Mouse (Mus musculus) hindbrain, embryonic 12.5 days (tissue): ENCODE results near the gene Akt2. TPM values are rescaled to one million over a fixed set of nuclear protein-coding genes. Genes with fewer than 3 reads are reported as not detected.
A peak's percentile ranks its signal among the peaks of the same experiment; 100 is the strongest.
"Not testable (repeated sequence)": the region's sequence is repeated elsewhere in the genome, so short reads cannot be mapped to it uniquely, and the experiment has no call there.

Source experiments
- ATAC-seq: fragments of 200-750 bp; cut with Nextera tagmentation; 2 replicates; pipeline ENCODE4 v1.8.0; 2017; ENCODE audit warnings: moderate TSS enrichment; ENCODE audit not compliant: low FRiP score
- H3K27ac ChIP-seq: fragments of 300-500 bp; sonication (generic); 2 replicates; pipeline ENCODE4 v1.5.1; 2016; ENCODE audit warnings: mild to moderate bottlenecking
- H3K27me3 ChIP-seq: fragments of 300-500 bp; sonication (generic); 2 replicates; pipeline ENCODE4 v1.6.1; 2016; ENCODE audit warnings: mild to moderate bottlenecking
- H3K36me3 ChIP-seq: fragments of 300-500 bp; sonication (generic); 2 replicates; pipeline ENCODE4 v1.6.1; 2016; ENCODE audit warnings: mild to moderate bottlenecking
- H3K4me1 ChIP-seq: fragments of 300-500 bp; sonication (generic); 2 replicates; pipeline ENCODE4 v1.6.1; 2016
- H3K4me2 ChIP-seq: fragments of 300-500 bp; sonication (generic); replicated peaks from 2 replicates; pipeline ENCODE4 v1.6.1; 2016; ENCODE audit warnings: mild to moderate bottlenecking
- H3K4me3 ChIP-seq: fragments of 300-500 bp; sonication (generic); 2 replicates; pipeline ENCODE4 v1.5.1; 2016; ENCODE audit warnings: mild to moderate bottlenecking
- H3K9ac ChIP-seq: fragments of 300-500 bp; sonication (generic); 2 replicates; pipeline ENCODE4 v1.6.1; 2016; ENCODE audit warnings: mild to moderate bottlenecking, moderate library complexity
- H3K9me3 ChIP-seq: fragments of 300-500 bp; sonication (generic); replicated peaks from 2 replicates; pipeline ENCODE4 v1.6.1; 2016; ENCODE audit warnings: mild to moderate bottlenecking
- WGBS: fragments of 180-500 bp; shearing (Covaris S2); methylation state at CpG from one replicate; pipeline ENCODE4 v1.1.7; 2016; 5-methylcytosine and 5-hydroxymethylcytosine counted together
- polyA plus RNA-seq: library from polyadenylated mRNA; unstranded; fragments of >200 nt; fragmentation: Nextera tagmentation; extraction: Ambion mirVana; gene quantifications from 2 replicates; pipeline ENCODE4 v1.2.1, GENCODE M21; 2016

Akt2 gene
- polyA plus RNA-seq, 1 experiment from 2014 or later, result 90.5 TPM

- not testable (repeated sequence) for ATAC-seq, H3K9ac ChIP-seq, H3K9me3 ChIP-seq, H3K27ac ChIP-seq, H3K4me3 ChIP-seq, H3K4me1 ChIP-seq, H3K4me2 ChIP-seq, H3K27me3 ChIP-seq
- peaks cover 69% of the 10 kb centered on the region for H3K36me3 ChIP-seq
- 92% methylated on average over 7 of the region's 7 CpGs for WGBS
Observed at GRCm38 (mm10) chr7:27628816-27629215, 37.5 kb downstream of the Akt2 start.

- H3K9ac ChIP-seq, result no peak overlapping the region
- H3K27ac ChIP-seq, result no peak overlapping the region
- 96% methylated on average over 4 of the region's 4 CpGs for WGBS
- H3K36me3 ChIP-seq, result peaks cover 74% of the 10 kb centered on the region
- H3K4me3 ChIP-seq, result no peak overlapping the region
- no peak for ATAC-seq
- H3K27me3 ChIP-seq, result no peaks in the 10 kb centered on the region
- H3K4me1 ChIP-seq, result no peaks in the 10 kb centered on the region
- H3K4me2 ChIP-seq, result no peak overlapping the region
- H3K9me3 ChIP-seq, result no peaks in the 10 kb centered on the region
Observed at GRCm38 (mm10) chr7:27631439-27631838, 40.1 kb downstream of the Akt2 start.

- WGBS, result 99% methylated on average over 6 of the region's 6 CpGs
- Histone ChIP-seq H3K4me2 (no peak overlapping the region), H3K36me3 (peaks cover 80% of the 10 kb centered on the region), H3K9me3 (no peaks in the 10 kb centered on the region), H3K27me3 (no peaks in the 10 kb centered on the region), H3K4me1 (no peaks in the 10 kb centered on the region), H3K4me3 (no peak overlapping the region), H3K27ac (no peak overlapping the region), H3K9ac (no peak overlapping the region)
- ATAC-seq, result no peak
Observed at GRCm38 (mm10) chr7:27633166-27633565, 41.8 kb downstream of the Akt2 start.

GRCm38 (mm10) chr7:27634691-27635090, 43.3 kb downstream of the Akt2 start:
- H3K9ac ChIP-seq, result no peak overlapping the region
- H3K27ac ChIP-seq, result no peak overlapping the region
- 97% methylated on average over 6 of the region's 6 CpGs for WGBS
- ATAC-seq, result no peak
- H3K36me3 ChIP-seq, result peaks cover 65% of the 10 kb centered on the region
- H3K4me3 ChIP-seq, result no peak overlapping the region
- H3K9me3 ChIP-seq, result no peaks in the 10 kb centered on the region
- no peaks in the 10 kb centered on the region for H3K4me1 ChIP-seq
- no peak overlapping the region for H3K4me2 ChIP-seq
- H3K27me3 ChIP-seq, result no peaks in the 10 kb centered on the region

- H3K4me3 ChIP-seq, H3K9ac ChIP-seq, H3K4me2 ChIP-seq, ATAC-seq, H3K27me3 ChIP-seq, H3K27ac ChIP-seq, H3K9me3 ChIP-seq, H3K4me1 ChIP-seq: not testable (repeated sequence)
- WGBS, result 97% methylated on average over 2 of the region's 2 CpGs
- peaks cover 62% of the 10 kb centered on the region for H3K36me3 ChIP-seq
Observed at GRCm38 (mm10) chr7:27635094-27635493, 43.7 kb downstream of the Akt2 start.

GRCm38 (mm10) chr7:27644471-27644870, 53.1 kb downstream of the Akt2 start:
- 53% methylated on average over 1 of the region's 1 CpGs for WGBS
- no peak overlapping the region for H3K9ac ChIP-seq
- H3K9me3 ChIP-seq, result no peaks in the 10 kb centered on the region

GRCm38 (mm10) chr7:27646516-27646915, 55.2 kb downstream of the Akt2 start:
- ATAC-seq, result no peak
- Histone ChIP-seq H3K4me1 (no peaks in the 10 kb centered on the region), H3K9ac (no peak overlapping the region), H3K27ac (no peak overlapping the region), H3K36me3 (no peaks in the 10 kb centered on the region), H3K4me2 (no peak overlapping the region), H3K27me3 (no peaks in the 10 kb centered on the region), H3K4me3 (no peak overlapping the region), H3K9me3 (no peaks in the 10 kb centered on the region)
- 87% methylated on average over 7 of the region's 7 CpGs for WGBS

More at GRCm38 (mm10) chr7:27644471-27644870, 53.1 kb downstream of the Akt2 start:
- Histone ChIP-seq H3K27ac (no peak overlapping the region), H3K36me3 (no peaks in the 10 kb centered on the region), H3K4me1 (no peaks in the 10 kb centered on the region), H3K27me3 (no peaks in the 10 kb centered on the region), H3K4me3 (no peak overlapping the region), H3K4me2 (no peak overlapping the region)
- ATAC-seq, result no peak

GRCm38 (mm10) chr7:27647281-27648002, 56.1 kb downstream of the Akt2 start:
- H3K4me1 ChIP-seq, result no peaks in the 10 kb centered on the region
- WGBS, result 90% methylated on average over 6 of the region's 6 CpGs
- no peak overlapping the region for H3K4me3 ChIP-seq
- no peak overlapping the region for H3K4me2 ChIP-seq
- peaks cover 4% of the 10 kb centered on the region for H3K27me3 ChIP-seq
- no peaks in the 10 kb centered on the region for H3K36me3 ChIP-seq
- no peak overlapping the region for H3K9ac ChIP-seq
- no peak for ATAC-seq
- H3K27ac ChIP-seq, result no peak overlapping the region
- no peaks in the 10 kb centered on the region for H3K9me3 ChIP-seq

- no peak for ATAC-seq
- 92% methylated on average over 11 of the region's 11 CpGs for whole genome bisulfite sequencing
- Histone ChIP-seq H3K9me3 (no peaks in the 10 kb centered on the region), H3K4me3 (no peak overlapping the region), H3K27me3 (peaks cover 25% of the 10 kb centered on the region), H3K4me2 (no peak overlapping the region), H3K4me1 (peaks cover 9% of the 10 kb centered on the region), H3K27ac (no peak overlapping the region), H3K9ac (no peak overlapping the region), H3K36me3 (no peaks in the 10 kb centered on the region)
Observed at GRCm38 (mm10) chr7:27649723-27650122, 58.4 kb downstream of the Akt2 start.

- H3K36me3 ChIP-seq, result peaks cover 3% of the 10 kb centered on the region; the same call in 1 of the 2 replicates
- H3K9ac ChIP-seq, result no peak overlapping the region
- 0 out of 2 replicates have a peak overlapping the region, but pooled peaks have one; percentile 13 for H3K4me2 ChIP-seq
- H3K4me1 ChIP-seq, result peaks cover 9% of the 10 kb centered on the region
- H3K4me3 ChIP-seq, result no peak overlapping the region
- peaks cover 37% of the 10 kb centered on the region for H3K27me3 ChIP-seq
- H3K27ac ChIP-seq, result no peak overlapping the region
- no peak for ATAC-seq
- no peaks in the 10 kb centered on the region for H3K9me3 ChIP-seq
- WGBS, result 9% methylated on average over 10 of the region's 10 CpGs
Observed at GRCm38 (mm10) chr7:27650949-27651348, 59.6 kb downstream of the Akt2 start.

GRCm38 (mm10) chr7:27653681-27654437, 62.5 kb downstream of the Akt2 start, which contains the start of gene Ttc9b:
Ttc9b (plus strand) TSS chr7:27653915.
- Histone ChIP-seq H3K4me3 (peak within 1 kb of the TSS; percentile 61), H3K4me1 (peaks cover 9% of the 10 kb centered on the region), H3K9me3 (no peaks in the 10 kb centered on the region), H3K36me3 (peaks cover 30% of the 10 kb centered on the region), H3K27ac (peak within 1 kb of the TSS; percentile 94), H3K9ac (peak within 1 kb of the TSS; percentile 76), H3K4me2 (peak within 1 kb of the TSS; percentile 84), H3K27me3 (peaks cover 64% of the 10 kb centered on the region)
- 2% methylated on average over 62 of the region's 62 CpGs for WGBS
- peak; percentile 86 for ATAC-seq

GRCm38 (mm10) chr7:27654607-27655276, 63.4 kb downstream of the Akt2 start:
- no peak overlapping the region for H3K27ac ChIP-seq
- peaks cover 9% of the 10 kb centered on the region for H3K4me1 ChIP-seq
- peak overlapping the region; percentile 84 for H3K4me2 ChIP-seq
- WGBS, result 64% methylated on average over 20 of the region's 20 CpGs
- peak overlapping the region; percentile 76 for H3K9ac ChIP-seq
- H3K4me3 ChIP-seq, result peak overlapping the region; percentile 61
- peaks cover 73% of the 10 kb centered on the region for H3K27me3 ChIP-seq
- H3K36me3 ChIP-seq, result peaks cover 39% of the 10 kb centered on the region
- H3K9me3 ChIP-seq, result no peaks in the 10 kb centered on the region
- no peak for ATAC-seq
